8 mouse cellular contexts compared by ENCODE assay signal in genomic region chr4:130107065-130107443, GRCm38 (mm10). TPM values are rescaled to one million over a fixed set of nuclear protein-coding genes. Genes with fewer than 3 reads are reported as not detected.
DNase-seq lines count a peak whose midpoint lies in the region; ATAC-seq and TF ChIP-seq lines count a peak whose summit lies in the region.

No protein-coding gene starts in this region.

- H3K4me3 ChIP-seq in heart, embryonic 10.5 days = peak overlapping the region; percentile 89
- peak overlapping the region; percentile 85 for H3K4me3 ChIP-seq in E14TG2a.4 (replicated peaks; ENCODE audit: low read length)
- peak overlapping the region; percentile 55 for H3K4me3 ChIP-seq in forebrain, embryonic 14.5 days (ENCODE audit: low read depth, low read length)
- H3K4me3 ChIP-seq in liver, postnatal 0 days (ENCODE audit: low read depth, low read length) = peak overlapping the region; percentile 85

- peaks cover 24% of the 10 kb centered on the region for H3K4me1 ChIP-seq in heart, embryonic 10.5 days
- H3K4me1 ChIP-seq in E14TG2a.4 (replicated peaks; ENCODE audit: low read depth, low read length) = peaks cover 69% of the 10 kb centered on the region
- peaks cover 5% of the 10 kb centered on the region; the same call in 1 of the 2 replicates for H3K4me1 ChIP-seq in forebrain, embryonic 14.5 days (ENCODE audit: control insufficient read depth, insufficient read depth, low read length)
- peaks cover 36% of the 10 kb centered on the region for H3K4me1 ChIP-seq in liver, postnatal 0 days (ENCODE audit: insufficient read depth)

- intact Hi-C loops in heart, postnatal 10 days (cut with DNase I) = no loop called here

- peak overlapping the region; percentile 93 for H3K27ac ChIP-seq in heart, embryonic 10.5 days
- H3K27ac ChIP-seq in forebrain, embryonic 14.5 days (ENCODE audit: low read depth, low read length) = no peak overlapping the region
- peak overlapping the region; percentile 95 for H3K27ac ChIP-seq in liver, postnatal 0 days (ENCODE audit: low read depth)

- H3K9ac ChIP-seq in forebrain, embryonic 14.5 days (ENCODE audit: low read length) = peak overlapping the region; percentile 66; the same call in 1 of the 2 replicates
- peak overlapping the region; percentile 71 for H3K9ac ChIP-seq in liver, postnatal 0 days (replicated peaks)

- peak overlapping the region; percentile 66 for H3K4me2 ChIP-seq in forebrain, embryonic 14.5 days (ENCODE audit: low read length)
- peak overlapping the region; percentile 44 for H3K4me2 ChIP-seq in liver, postnatal 0 days (ENCODE audit: low read depth, low read length)

- DNase-seq in heart, embryonic 10.5 days (ENCODE audit: low spot score) = no peak
- DNase-seq in heart, postnatal 10 days = no peak
- DNase-seq in forebrain, embryonic 14.5 days (ENCODE audit: low spot score) = no peak
- DNase-seq in liver, postnatal 0 days = no peak
- no peak for DNase-seq in adrenal gland, postnatal 4 days (ENCODE audit: low spot score in 2 of 2)
- DNase-seq in right cerebral cortex, postnatal 36 days (ENCODE audit: low spot score in 2 of 2) = no peak
- DNase-seq in gastrocnemius, postnatal 4 days (ENCODE audit: low spot score in 2 of 2) = no peak

- no peaks in the 10 kb centered on the region for H3K36me3 ChIP-seq in heart, embryonic 10.5 days
- 0 out of 2 replicates have a peak, but pooled peaks cover under 1% of the 10 kb centered on the region for H3K36me3 ChIP-seq in E14TG2a.4 (ENCODE audit: insufficient read depth, low read length)
- no peaks in the 10 kb centered on the region for H3K36me3 ChIP-seq in forebrain, embryonic 14.5 days (ENCODE audit: control insufficient read depth, insufficient read depth, low read length)
- H3K36me3 ChIP-seq in liver, postnatal 0 days (replicated peaks; ENCODE audit: insufficient read depth, low read length) = no peaks in the 10 kb centered on the region

- ATAC-seq in forebrain, embryonic 14.5 days = peak; percentile 75
- peak; percentile 81 for ATAC-seq in liver, postnatal 0 days

- no peak for TF ChIP-seq EP300 in liver, postnatal 0 days (IDR thresholded peaks at IDR 0.05; ENCODE audit: low read depth)

- WGBS in heart, embryonic 10.5 days = 11% methylated on average over 14 of the region's 14 CpGs
- 11% methylated on average over 14 of the region's 14 CpGs for WGBS in forebrain, embryonic 14.5 days
- 13% methylated on average over 14 of the region's 14 CpGs for whole genome bisulfite sequencing in liver, postnatal 0 days (ENCODE audit: insufficient replicate concordance)

- H3K27me3 ChIP-seq in heart, embryonic 10.5 days (ENCODE audit: insufficient read depth, poor library complexity, severe bottlenecking) = no peaks in the 10 kb centered on the region
- peaks cover 9% of the 10 kb centered on the region for H3K27me3 ChIP-seq in E14TG2a.4 (ENCODE audit: insufficient read depth, low read length)
- H3K27me3 ChIP-seq in forebrain, embryonic 14.5 days (replicated peaks; ENCODE audit: control insufficient read depth, insufficient read depth, low read length) = no peaks in the 10 kb centered on the region
- no peaks in the 10 kb centered on the region for H3K27me3 ChIP-seq in liver, postnatal 0 days (ENCODE audit: insufficient read depth, low read length)

- no peak for TF ChIP-seq CTCF in E14TG2a.4 (conservative IDR thresholded peaks at IDR 0.05; ENCODE audit: low read length)
- no peak for TF ChIP-seq CTCF in liver, postnatal 0 days (IDR thresholded peaks at IDR 0.05; ENCODE audit: low read depth)

- H3K9me3 ChIP-seq in heart, embryonic 10.5 days = no peaks in the 10 kb centered on the region; the same call in 1 of the 2 replicates
- H3K9me3 ChIP-seq in E14TG2a.4 (ENCODE audit: low read length) = 0 out of 2 replicates have a peak, but pooled peaks cover 4% of the 10 kb centered on the region
- no peaks in the 10 kb centered on the region for H3K9me3 ChIP-seq in forebrain, embryonic 14.5 days (replicated peaks; ENCODE audit: control insufficient read depth, low read length)
- no peaks in the 10 kb centered on the region for H3K9me3 ChIP-seq in liver, postnatal 0 days (ENCODE audit: low read length)

RNA-seq across cellular contexts. Expression of gene Pef1, which starts 4.7 kb away (rescaled TPM):
- polyA plus RNA-seq in heart, embryonic 10.5 days (2016; fragmentation: Nextera tagmentation; extraction: Ambion mirVana) = 60.5 and 66.1 TPM in 2 replicates
- total RNA-seq in heart, postnatal 10 days (2021) = 10 to 100 TPM; 39.4 to 39.9 TPM
- 88.6 and 91.9 TPM in 2 replicates for polyA plus RNA-seq in forebrain, embryonic 14.5 days (2014; fragmentation: Nextera tagmentation; extraction: Ambion mirVana)
- polyA plus RNA-seq in liver, postnatal 0 days (2015; fragmentation: Nextera tagmentation; extraction: Ambion mirVana) = 25.0 and 26.0 TPM in 2 replicates
- 10 to 100 TPM; 63.6 to 65.1 TPM for total RNA-seq in adrenal gland, postnatal 4 days (2021)
- 10 to 100 TPM; 35.4 to 37.7 TPM for total RNA-seq in gastrocnemius, postnatal 4 days (2021)

RNA-seq across cellular contexts. Expression of gene Hcrtr1, which starts 32.1 kb away (rescaled TPM):
- 0.12 and 0.43 TPM in 2 replicates for polyA plus RNA-seq in heart, embryonic 10.5 days (2016; fragmentation: Nextera tagmentation; extraction: Ambion mirVana)
- not detected for total RNA-seq in heart, postnatal 10 days (2021)
- polyA plus RNA-seq in forebrain, embryonic 14.5 days (2014; fragmentation: Nextera tagmentation; extraction: Ambion mirVana) = 0.13 and 0.48 TPM in 2 replicates
- polyA plus RNA-seq in liver, postnatal 0 days (2015; fragmentation: Nextera tagmentation; extraction: Ambion mirVana) = not detected in 2 replicates
- 1 to 10 TPM; 1.2 to 1.8 TPM for total RNA-seq in adrenal gland, postnatal 4 days (2021)
- not detected for total RNA-seq in gastrocnemius, postnatal 4 days (2021)

RNA-seq across cellular contexts. Expression of gene Col16a1, which starts 59.4 kb away (rescaled TPM):
- 11.0 and 11.7 TPM in 2 replicates for polyA plus RNA-seq in heart, embryonic 10.5 days (2016; fragmentation: Nextera tagmentation; extraction: Ambion mirVana)
- 10 to 100 TPM; 24.6 to 25.4 TPM for total RNA-seq in heart, postnatal 10 days (2021)
- polyA plus RNA-seq in forebrain, embryonic 14.5 days (2014; fragmentation: Nextera tagmentation; extraction: Ambion mirVana) = 4.0 and 5.7 TPM in 2 replicates
- polyA plus RNA-seq in liver, postnatal 0 days (2015; fragmentation: Nextera tagmentation; extraction: Ambion mirVana) = 2.3 and 3.0 TPM in 2 replicates
- 10 to 100 TPM; 62.1 to 69.1 TPM for total RNA-seq in adrenal gland, postnatal 4 days (2021)
- total RNA-seq in gastrocnemius, postnatal 4 days (2021) = 100 to 1,000 TPM; 125 to 153 TPM
